Mouse (Mus musculus) testis, adult 2 months (tissue): ENCODE measurements around the gene Nab1.

Experiments used
- CTCF ChIP-seq: fragments of 200-500 bp; IDR thresholded peaks from 2 replicates; pipeline ENCODE4 v1.5.1; 2012; ENCODE audit warnings: low read depth, mild to moderate bottlenecking, inconsistent platforms, low read length, moderate library complexity; ENCODE audit not compliant: control insufficient read depth, insufficient read depth, insufficient replicate concordance
- POLR2A ChIP-seq: fragments of 200-500 bp; IDR thresholded peaks from 2 replicates; pipeline ENCODE4 v1.6.1; 2012; ENCODE audit warnings: low read depth, mild to moderate bottlenecking, inconsistent platforms, low read length, moderate library complexity; ENCODE audit not compliant: control insufficient read depth

DNA sequence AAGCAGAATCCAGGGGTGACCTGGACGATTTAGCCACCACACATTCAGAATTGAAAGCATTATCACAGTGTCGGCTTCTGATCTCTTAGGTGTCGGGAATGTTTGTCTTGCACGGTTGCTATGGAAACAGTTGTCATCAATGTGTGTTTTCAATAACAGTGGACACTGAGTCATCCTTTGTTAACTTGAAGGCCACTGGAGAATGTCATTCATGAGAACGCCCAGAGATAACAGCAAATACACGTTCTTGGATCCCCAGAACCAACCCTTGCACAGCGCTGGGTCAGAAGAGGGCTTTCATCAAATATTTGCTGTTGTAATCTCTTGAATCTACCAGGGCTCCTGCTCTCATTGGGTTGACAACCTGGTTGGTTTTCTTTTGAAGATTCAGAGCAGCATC lies 43.9 kb downstream of the Nab1 start:
- TF ChIP-seq CTCF, result no peak
- no peak for TF ChIP-seq POLR2A
